Mouse (Mus musculus) frontal cortex, postnatal 14 days (tissue): Measurements from ENCODE around the gene Ica1l.

Experiments used
- DNase-seq, 2 experiments: peaks; one replicate each; pipeline ENCODE4 v3.0.0; 2022; ENCODE audit warnings: low spot score in 2 of 2

Ica1l gene

DNA sequence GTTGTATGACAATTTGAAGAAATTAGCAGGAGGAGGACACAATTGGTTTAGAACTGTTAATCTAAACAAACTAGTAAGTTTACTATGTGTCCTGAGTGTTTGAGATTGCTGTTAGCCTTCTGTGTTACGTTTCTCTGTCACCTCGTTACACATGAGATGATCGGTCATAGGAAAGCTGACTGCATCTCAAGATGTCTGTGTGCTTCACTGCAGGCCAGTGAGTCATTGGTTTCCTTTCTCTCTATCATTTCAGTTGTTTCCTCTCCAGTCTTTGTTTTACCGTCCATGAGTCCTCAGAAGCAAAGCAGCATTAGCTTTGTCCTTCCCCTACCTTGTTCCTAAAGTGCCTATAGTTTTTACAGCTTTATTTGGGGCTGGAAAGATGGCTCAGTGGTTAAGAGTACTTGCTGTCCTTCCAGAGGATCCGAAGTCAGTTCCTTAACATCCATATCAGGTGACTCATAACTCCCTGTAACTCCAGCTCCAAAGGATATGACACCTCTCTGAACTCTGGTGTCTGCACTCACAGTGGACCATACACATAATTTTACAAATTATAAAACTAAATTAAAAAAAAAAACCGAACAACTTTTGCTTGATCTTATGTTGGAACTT lies 76.7 kb downstream of the Ica1l start:
- DNase-seq, result no peak

DNA sequence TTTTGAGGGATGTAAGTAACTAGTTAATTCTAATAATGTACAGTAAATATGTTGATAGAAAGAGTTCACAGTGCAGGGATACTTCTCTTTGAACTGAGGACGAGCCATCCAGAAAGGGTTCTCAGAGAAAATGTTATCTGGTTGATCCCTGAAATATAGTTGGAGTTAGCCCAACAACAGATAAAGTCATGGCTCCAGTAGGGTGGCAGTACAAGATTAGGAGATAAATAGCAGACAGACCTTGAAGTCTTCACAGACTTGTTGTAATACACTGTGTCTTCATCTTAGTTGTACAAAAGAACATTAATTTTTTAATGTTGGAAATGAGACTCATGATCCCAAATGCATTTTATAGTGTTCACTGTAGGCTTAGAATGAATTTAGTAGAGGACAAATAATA lies 83.0 kb downstream of the Ica1l start:
- no peak for DNase-seq

DNA sequence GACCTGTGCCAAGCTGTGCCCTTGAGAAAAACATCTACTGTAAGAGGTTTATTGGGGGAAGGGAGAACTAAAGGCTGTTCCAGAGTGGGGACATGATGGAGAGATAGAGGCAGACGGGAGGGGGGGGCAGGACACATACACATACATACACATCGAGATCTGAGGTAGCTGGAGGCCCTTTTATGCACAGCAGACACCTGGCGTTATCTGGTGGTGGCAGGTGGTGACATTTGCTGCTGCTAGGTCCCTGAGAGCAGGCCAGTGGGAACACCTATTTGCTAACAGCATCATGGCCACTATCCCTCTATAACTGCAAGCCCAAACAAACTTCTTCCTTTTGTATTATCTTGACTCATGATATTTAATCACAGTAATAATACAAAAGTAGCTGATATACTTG lies 85.8 kb downstream of the Ica1l start:
- DNase-seq, result no peak

DNA sequence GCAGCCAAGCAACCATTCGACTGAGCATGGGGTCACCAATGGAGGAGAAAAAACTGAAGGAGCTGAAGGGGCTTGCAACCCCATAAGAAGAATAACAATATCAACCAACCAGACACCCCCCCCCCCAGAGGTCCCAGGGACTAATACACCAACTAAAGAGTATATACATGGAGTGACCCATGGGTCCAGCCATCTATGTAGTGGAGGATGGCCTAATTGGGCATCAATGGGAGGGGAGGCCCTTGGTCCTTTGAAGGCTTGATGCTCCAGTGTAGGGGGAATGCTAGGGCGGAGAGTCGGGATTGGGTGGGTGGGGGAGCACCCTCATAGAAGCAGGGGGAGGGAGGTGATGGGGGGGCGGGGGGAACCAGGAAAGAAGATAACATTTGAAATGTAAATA lies 95.5 kb downstream of the Ica1l start:
- DNase-seq, result no peak

DNA sequence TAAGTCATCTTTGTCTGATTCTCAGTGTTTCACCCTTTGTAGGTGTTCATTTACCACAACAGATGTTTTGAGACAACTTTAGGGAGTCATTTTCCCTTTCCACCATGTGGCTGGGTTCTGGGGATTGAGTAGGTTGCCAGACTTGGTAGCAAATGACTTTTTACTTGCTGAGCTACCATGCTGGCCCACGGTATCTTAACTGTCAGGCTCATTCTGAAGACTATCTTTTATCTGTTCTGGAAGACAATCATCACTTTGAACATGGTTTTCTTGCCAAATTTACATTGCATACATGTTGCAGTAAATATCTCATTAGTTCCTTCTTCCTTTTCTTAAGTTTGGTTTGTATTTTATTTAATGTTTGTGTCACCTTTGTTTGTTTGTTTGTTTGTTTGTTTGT lies 97.0 kb downstream of the Ica1l start:
- no peak for DNase-seq

DNA sequence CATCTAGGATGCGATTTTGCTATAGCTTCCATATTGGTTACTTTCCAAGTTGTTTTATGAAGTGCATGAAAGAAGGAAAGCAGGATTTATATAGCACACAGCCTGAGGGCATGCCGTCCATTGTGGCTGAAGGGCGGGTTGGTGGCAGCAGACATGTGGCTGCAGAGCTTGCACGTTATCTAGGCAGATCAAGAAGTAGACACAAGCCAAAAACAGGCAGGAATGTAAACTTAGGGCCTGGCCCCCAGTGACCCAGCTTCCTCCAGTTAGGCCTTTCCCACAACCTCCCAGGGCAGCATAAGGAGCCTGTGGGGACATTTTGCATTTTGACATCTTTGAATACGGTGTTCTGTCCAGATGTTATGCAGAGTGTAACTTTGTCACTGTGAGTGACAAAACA lies 99.2 kb downstream of the Ica1l start:
- no peak for DNase-seq

DNA sequence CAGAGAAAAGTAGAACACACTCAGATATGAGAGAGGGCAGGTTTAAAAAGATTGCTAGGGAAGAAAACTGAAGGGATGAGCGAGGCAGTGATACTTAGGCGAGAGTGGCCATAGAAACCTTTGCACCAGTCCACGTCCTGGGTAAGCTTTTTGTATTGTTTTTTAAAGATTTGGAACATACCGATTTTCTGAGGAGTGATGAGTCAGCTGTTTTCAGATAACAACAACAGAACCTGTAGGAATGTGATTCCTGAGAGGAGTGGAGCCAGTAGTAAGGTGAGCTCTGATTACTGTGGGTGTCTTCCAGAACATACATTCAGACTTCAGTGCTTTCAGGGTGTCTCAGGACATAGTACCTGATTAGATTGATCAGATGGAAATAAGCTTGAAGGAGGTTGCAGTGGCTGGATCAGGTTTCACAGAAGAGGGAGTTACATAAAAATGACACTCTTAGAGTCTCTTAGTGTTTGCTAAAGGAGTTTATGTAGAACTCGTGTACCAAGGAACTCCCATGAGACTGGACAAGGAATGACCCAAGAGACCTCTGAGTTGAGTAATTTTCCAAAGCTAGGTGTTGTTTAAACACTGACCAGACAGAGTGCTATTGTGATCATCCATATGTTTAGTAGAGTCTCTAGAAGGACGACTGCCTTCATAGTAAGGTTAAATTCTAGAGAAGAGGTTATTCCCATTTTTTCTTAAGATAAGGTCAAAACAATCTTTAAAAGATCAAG lies 100.8 kb downstream of the Ica1l start:
- no peak for DNase-seq

DNA sequence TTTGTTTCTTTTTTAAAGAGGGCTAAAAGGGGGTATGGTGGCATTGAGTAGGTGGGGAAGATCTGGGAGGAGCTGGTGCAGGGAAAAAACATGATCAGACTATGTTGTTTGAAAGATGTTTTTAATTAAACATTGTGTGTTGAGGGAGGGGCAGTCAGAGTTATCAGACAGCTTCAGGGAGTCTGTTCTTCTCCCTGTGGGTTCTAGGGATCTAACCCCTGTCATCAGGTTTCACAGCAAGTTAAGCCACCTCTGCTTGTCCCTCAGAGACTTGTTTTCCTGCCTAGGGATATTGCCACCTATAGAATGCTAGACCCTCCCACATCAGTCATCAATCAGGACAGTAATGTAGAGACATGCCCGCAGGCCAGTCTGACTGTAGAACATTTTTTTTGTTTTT lies 101.9 kb downstream of the Ica1l start:
- DNase-seq, result no peak

DNA sequence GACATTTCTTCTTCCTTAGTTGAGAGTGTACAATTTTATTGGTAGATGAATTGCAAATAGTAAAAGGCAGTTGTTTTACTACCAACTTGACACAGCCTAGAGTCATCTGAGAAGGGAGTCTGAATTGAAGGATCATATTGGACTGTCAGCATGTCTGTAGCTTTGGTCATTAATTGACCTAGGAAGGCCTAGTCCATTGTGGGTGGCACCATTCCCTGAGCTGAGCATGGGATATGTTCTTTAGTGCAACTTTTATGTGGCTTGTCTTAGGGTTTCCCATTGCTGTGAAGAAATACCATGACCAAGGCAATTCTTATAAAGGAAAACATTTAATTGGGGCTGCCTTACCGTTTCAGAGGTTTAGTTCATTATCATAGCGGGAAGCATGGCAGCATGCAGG lies 110.0 kb downstream of the Ica1l start:
- no peak for DNase-seq
